Mouse (Mus musculus) E14TG2a.4 (cell line): ENCODE measurements around the gene Zic2.

Experiments used
- H3K27me3 ChIP-seq: 2 replicates; pipeline ENCODE4 v1.6.1; 2014; ENCODE audit warnings: low read length, control low read depth; ENCODE audit not compliant: insufficient read depth
- H3K36me3 ChIP-seq: 2 replicates; pipeline ENCODE4 v1.6.1; 2014; ENCODE audit warnings: low read length, control low read depth; ENCODE audit not compliant: insufficient read depth
- H3K4me1 ChIP-seq: replicated peaks from 2 replicates; pipeline ENCODE4 v1.6.1; 2014; ENCODE audit warnings: low read depth, low read length, control low read depth
- H3K4me3 ChIP-seq: replicated peaks from 2 replicates; pipeline ENCODE4 v1.5.1; 2014; ENCODE audit warnings: mild to moderate bottlenecking, low read length
- H3K9me3 ChIP-seq: 2 replicates; pipeline ENCODE4 v1.6.1; 2014; ENCODE audit warnings: low read length, control low read depth
- CTCF ChIP-seq: conservative IDR thresholded peaks from 2 replicates; pipeline ENCODE4 v1.5.1; 2014; ENCODE audit warnings: low read length
- NANOG ChIP-seq: IDR thresholded peaks from 2 replicates; pipeline ENCODE4 v1.6.1; 2014; ENCODE audit warnings: borderline replicate concordance, low read length, mixed read lengths
- POU5F1 ChIP-seq: IDR thresholded peaks from 2 replicates; pipeline ENCODE4 v1.6.1; 2014; ENCODE audit warnings: low read length, borderline replicate concordance

The Zic2 gene

DNA sequence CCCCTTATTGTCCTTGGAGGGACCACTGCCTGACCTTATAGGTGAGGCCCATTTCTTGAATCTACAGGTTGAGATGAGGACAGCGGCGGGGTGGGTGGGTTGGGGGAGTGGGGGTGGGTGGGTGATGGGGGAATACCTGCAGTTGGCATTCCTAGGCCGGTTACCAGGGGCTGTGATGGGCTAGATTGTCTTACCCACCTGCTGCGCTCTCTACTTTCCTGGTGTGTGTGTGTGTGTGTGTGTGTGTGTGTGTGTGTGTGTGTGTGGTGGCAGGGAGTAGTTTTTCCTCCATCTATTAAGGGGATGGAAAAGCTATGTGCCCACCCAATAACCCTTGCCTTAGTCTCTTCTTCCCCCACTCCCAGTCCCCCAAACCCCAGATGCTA lies 9.2 kb downstream of the Zic2 start:
- TF ChIP-seq POU5F1 (no peak), CTCF (no peak), NANOG (no peak)
- Histone ChIP-seq H3K27me3 (peaks cover 79% of the 10 kb centered on the region), H3K9me3 (no peaks in the 10 kb centered on the region), H3K36me3 (peaks cover 14% of the 10 kb centered on the region), H3K4me1 (peaks cover 59% of the 10 kb centered on the region), H3K4me3 (no peak overlapping the region)

DNA sequence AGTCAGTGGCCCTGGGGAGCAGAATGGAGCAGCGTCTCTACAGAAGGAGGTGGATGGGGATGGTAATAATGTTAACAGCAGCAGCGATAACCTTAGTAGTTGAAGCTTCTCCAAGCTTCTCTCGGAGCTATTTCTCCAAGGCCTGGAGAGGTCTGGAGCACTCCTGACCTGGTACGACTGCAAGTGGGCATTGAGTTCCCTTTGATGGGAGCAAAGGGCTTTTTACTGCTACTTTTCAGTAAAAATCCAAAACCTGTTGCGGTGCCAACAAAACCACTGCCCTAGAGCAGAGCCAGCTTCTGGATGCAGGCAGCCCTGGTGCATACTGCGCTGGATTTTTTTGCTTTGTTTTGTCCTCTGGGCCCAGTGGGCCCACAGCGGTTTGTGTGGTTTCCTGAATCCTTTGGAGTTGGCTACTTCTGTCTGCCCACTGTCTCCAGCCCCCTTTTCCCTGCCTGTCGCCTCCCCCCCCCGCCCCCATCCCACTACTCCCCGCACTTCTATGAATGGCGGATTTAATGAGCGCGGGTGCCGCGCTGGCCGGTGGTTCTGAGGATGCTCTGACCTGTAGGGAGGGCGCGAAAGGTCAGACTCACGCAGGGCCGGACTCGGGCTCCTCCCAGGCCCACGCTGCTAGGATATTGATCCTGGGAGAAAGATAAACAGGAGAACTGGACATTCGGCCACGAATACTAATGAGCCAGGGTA lies 9.8 kb downstream of the Zic2 start:
- TF ChIP-seq NANOG (no peak), POU5F1 (no peak), CTCF (no peak)
- Histone ChIP-seq H3K9me3 (no peaks in the 10 kb centered on the region), H3K36me3 (peaks cover 11% of the 10 kb centered on the region), H3K4me3 (no peak overlapping the region), H3K4me1 (peaks cover 59% of the 10 kb centered on the region), H3K27me3 (peaks cover 82% of the 10 kb centered on the region)

DNA sequence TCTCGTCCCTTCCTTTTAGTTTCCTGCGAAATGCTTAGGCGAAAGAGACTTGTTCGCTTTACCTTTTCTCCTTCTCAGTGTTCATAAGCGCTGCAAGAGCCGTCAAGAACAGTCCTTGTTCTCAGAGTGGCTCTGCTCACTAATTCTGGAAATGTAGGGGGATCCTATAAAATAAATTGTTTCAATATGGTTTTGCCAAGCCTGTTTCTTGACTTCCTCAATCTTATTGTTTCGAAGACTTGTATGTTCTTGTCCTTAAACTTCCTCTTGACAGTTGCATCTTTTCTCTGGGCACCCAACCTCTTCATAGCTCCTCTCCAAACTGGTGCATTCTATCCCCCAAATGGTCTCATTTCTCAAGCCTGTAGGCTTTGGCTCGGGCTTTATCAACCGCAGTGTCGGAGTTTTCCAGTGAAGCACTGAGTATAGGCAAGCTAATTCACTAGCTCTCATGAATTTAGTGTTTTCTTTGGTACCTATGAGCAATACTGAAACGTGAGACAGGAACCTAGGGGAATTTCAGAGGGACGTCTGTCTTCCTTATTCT lies 10.5 kb downstream of the Zic2 start:
- Histone ChIP-seq H3K9me3 (no peaks in the 10 kb centered on the region), H3K36me3 (0 out of 2 replicates have a peak, but pooled peaks cover 6% of the 10 kb centered on the region), H3K4me1 (peaks cover 55% of the 10 kb centered on the region), H3K4me3 (no peak overlapping the region), H3K27me3 (peaks cover 85% of the 10 kb centered on the region)
- no peak for TF ChIP-seq CTCF
- TF ChIP-seq POU5F1: no peak
- TF ChIP-seq NANOG: no peak

DNA sequence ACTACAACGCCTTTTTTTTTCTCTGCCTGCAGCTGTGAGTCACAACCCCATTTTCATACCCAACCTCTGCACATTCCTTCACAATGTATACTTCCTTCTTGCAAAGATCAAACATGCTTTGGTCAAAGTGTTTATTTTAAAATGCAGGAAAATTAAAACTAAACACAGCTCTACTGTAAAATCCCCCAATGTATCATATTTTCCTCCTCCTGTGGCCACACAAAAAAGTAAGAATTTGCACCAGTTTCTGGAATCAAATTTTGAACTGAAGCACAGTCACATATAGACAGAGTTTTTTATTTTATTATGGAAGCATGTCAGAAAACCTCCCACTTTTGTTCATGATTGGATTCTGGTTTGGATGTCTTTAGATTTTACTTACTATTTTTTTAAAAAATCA lies 11.4 kb downstream of the Zic2 start:
- TF ChIP-seq NANOG (no peak), POU5F1 (no peak), CTCF (no peak)
- H3K36me3 ChIP-seq: no peaks in the 10 kb centered on the region
- H3K4me1 ChIP-seq: peaks cover 52% of the 10 kb centered on the region
- no peak overlapping the region for H3K4me3 ChIP-seq
- peaks cover 86% of the 10 kb centered on the region for H3K27me3 ChIP-seq
- H3K9me3 ChIP-seq: no peaks in the 10 kb centered on the region

DNA sequence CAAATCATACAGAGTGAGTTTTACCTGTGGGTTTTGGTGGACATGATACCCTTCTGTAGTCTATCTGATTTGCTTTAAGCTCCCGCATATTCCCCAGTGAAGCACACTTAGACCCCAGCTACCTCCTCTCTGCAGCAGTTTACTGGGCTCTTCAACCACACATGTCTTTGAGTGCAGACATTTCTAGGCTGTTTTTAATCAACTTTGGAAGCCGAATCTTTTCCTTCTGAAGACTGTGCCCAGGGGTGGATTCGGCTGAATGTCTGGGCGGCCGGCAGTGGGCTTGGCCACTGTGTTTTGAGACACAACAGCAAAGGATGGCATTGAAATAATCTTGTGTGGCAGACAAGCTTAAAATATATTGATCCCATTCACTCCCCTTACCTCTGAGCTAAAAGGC lies 12.1 kb downstream of the Zic2 start:
- Histone ChIP-seq H3K4me3 (no peak overlapping the region), H3K9me3 (no peaks in the 10 kb centered on the region), H3K4me1 (peaks cover 45% of the 10 kb centered on the region), H3K36me3 (no peaks in the 10 kb centered on the region), H3K27me3 (peaks cover 81% of the 10 kb centered on the region)
- TF ChIP-seq POU5F1: no peak

DNA sequence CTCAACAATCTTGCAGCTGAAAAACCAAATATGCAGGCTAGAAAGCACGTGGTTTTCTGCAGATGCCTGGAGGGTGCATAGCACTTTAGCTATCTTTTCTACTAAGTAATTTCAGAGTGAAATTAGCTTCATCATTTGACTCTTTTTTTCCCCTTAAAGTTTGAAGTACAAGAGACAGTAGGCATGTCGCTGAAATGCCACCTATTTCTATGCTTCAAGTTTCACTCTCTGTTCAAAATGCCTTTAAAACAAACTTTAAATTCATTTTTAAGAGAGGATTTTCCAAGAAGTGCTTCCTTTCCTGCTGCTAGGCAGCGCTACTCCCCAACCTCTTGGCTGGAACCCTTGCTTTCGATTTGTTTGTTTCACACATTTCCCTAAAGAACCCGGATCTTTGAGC lies 13.8 kb downstream of the Zic2 start:
- TF ChIP-seq POU5F1 (no peak), CTCF (no peak), NANOG (no peak)
- Histone ChIP-seq H3K36me3 (no peaks in the 10 kb centered on the region), H3K4me1 (peaks cover 29% of the 10 kb centered on the region), H3K9me3 (no peaks in the 10 kb centered on the region), H3K27me3 (peaks cover 64% of the 10 kb centered on the region), H3K4me3 (no peak overlapping the region)

DNA sequence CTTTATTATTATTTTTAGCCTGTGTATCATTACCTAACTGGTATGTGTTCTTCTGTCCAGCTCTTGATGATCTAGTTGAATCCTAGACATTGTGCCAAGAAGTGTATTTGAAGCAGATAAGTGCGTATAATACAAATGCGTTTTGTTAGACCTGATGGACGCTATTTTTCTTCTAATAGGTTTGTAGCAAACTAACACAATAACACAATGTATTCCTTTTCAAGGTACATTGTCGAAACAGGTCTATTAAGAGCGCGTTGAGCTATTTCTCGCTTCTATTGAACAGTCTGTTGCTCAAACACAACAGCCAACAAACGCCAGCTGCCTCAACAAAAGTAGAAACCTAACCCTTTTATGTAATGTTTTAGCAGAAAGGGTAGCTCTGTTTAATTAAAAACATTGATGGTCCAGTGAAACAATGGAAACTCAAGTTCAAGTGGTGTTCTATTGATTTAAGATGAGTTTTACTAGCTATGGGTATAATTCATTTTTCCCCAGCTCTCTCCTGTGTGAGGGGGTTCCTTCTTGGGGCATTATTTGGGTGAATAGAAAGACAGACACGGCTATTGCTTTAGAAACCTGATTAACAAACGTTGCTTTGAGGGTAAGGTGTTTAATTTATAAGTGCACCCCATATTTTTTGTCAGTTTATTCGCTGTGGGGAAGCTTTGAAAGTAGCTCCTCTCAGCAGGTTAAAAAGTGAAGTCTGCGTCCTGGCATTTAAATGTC lies 14.6 kb downstream of the Zic2 start:
- peaks cover 24% of the 10 kb centered on the region for H3K4me1 ChIP-seq
- TF ChIP-seq NANOG: no peak
- no peak for TF ChIP-seq CTCF
- no peak for TF ChIP-seq POU5F1
- peaks cover 57% of the 10 kb centered on the region for H3K27me3 ChIP-seq
- H3K4me3 ChIP-seq: peak overlapping the region; percentile 77
- H3K36me3 ChIP-seq: no peaks in the 10 kb centered on the region
- no peaks in the 10 kb centered on the region for H3K9me3 ChIP-seq

DNA sequence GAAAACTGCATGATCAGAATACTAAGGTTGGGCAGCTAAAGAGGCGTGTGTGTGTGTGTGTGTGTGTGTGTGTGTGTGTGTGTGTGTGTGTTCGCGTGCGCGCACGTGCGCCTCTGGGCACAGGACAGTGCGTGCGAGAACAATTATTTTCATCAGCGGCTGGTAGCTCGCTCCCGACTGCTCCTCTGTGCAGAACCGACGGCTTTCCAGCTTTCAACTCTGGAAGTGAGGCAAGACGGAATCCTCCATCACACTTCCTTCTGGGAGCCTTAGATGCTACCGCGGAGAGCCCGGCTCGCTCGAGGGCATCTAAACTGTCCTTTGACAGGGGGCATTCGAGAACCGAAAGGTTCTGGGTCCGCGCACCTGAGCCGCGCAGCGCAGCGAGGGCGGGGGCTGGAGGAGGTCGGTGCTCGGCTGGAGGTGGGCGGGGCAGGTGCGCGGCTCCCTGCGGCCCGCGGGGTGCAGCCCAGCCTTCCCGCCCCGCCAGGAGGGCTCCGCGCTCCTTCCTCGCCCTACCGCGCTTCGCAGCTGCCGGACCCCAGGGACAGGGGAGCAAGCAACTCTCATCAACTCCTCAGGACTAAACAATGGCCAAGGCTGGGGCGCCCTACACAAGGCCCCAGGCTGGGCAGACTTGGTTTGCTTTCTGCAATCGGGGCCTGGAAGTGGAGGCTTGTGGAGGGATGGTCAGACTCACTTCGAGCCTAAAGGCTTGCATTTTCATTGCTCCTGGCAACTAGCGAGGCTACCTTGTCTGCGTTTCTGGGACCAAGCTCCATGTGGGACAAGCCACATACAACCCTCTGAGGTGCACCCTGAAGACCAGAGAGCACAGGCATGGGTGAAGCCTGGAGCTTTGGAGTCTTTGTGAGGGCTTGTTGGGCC lies 15.4 kb downstream of the Zic2 start, which contains the start of gene Gm10837:
Gene Gm10837, plus strand, starts transcription at position 146 of the 888 bp plus-strand sequence.
- TF ChIP-seq NANOG (no peak), POU5F1 (no peak), CTCF (no peak)
- Histone ChIP-seq H3K36me3 (no peaks in the 10 kb centered on the region), H3K4me1 (peaks cover 15% of the 10 kb centered on the region), H3K27me3 (peaks cover 48% of the 10 kb centered on the region), H3K4me3 (peak within 1 kb of the TSS; percentile 77), H3K9me3 (no peaks in the 10 kb centered on the region; the same call in 1 of the 2 replicates)
